Mouse (Mus musculus): ENCODE data around the gene Ulk4. TPM values are rescaled to one million over a fixed set of nuclear protein-coding genes. Genes with fewer than 3 reads are reported as not detected.

Gene Ulk4
- polyA plus RNA-seq, 1 experiment from 2014 or later: 161 TPM

DNA sequence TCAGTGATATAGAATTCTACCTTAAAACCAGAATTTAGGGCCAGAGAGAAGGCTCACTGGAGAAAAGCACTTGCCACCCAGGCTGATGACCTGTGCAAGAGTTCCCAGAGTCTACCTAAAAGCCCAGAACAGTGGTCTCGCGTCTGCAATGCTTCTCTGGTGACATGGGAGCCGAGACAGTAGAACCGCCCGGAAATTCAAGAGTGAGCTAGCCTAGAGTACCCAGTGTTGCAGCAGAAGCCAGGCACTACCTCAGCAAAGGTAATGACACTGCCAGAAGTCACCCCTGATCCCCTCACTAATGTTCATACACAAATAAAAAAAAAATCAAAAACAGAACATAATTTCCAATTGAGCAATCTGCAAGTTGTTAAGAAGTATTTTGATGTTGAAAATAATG lies 208.9 kb downstream of the Ulk4 start:
- Histone ChIP-seq H3K4me2 (replicated peaks; ENCODE audit: low read depth, low read length) (no peak overlapping the region), H3K9me3 (ENCODE audit: control insufficient read depth, low read length) (no peaks in the 10 kb centered on the region), H3K27ac (ENCODE audit: low read depth, low read length) (no peak overlapping the region), H3K27me3 (ENCODE audit: control insufficient read depth, insufficient read depth, low read length) (no peaks in the 10 kb centered on the region), H3K9ac (ENCODE audit: low read depth, low read length) (no peak overlapping the region), H3K36me3 (ENCODE audit: control insufficient read depth, insufficient read depth, low read length) (no peaks in the 10 kb centered on the region), H3K4me1 (replicated peaks; ENCODE audit: control insufficient read depth, insufficient read depth, low read length) (no peaks in the 10 kb centered on the region), H3K4me3 (ENCODE audit: low read depth, low read length) (no peak overlapping the region)
- no peak for DNase-seq (ENCODE audit: low spot score)
- WGBS: 89% methylated on average over 5 of the region's 5 CpGs
- no peak for ATAC-seq (ENCODE audit: low FRiP score)

DNA sequence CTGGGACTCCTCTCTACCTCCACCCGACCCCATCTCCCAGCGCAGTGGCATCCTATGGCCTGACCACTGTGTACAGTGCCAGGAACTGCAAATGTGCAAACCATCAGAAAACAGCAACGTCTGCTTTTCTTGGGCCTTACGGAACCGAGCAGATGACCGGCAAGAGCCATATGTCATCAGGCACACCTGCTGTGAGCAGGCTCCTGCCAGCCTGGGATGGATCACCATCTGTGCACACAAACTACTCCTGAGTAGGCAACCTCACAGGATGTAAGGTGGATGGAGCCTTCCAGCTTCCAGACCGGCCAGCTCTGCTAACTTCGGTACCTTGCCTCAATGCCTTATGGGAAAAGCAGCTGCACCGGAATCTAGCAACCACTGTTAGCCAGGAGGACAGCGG lies 210.0 kb downstream of the Ulk4 start:
- Histone ChIP-seq H3K27ac (ENCODE audit: low read depth, low read length) (no peak overlapping the region), H3K9ac (ENCODE audit: low read depth, low read length) (no peak overlapping the region), H3K4me3 (ENCODE audit: low read depth, low read length) (no peak overlapping the region), H3K36me3 (ENCODE audit: control insufficient read depth, insufficient read depth, low read length) (no peaks in the 10 kb centered on the region), H3K4me1 (replicated peaks; ENCODE audit: control insufficient read depth, insufficient read depth, low read length) (peaks cover 5% of the 10 kb centered on the region; the same call in 1 of the 2 replicates), H3K9me3 (ENCODE audit: control insufficient read depth, low read length) (no peaks in the 10 kb centered on the region), H3K4me2 (replicated peaks; ENCODE audit: low read depth, low read length) (no peak overlapping the region), H3K27me3 (ENCODE audit: control insufficient read depth, insufficient read depth, low read length) (no peaks in the 10 kb centered on the region)
- ATAC-seq (ENCODE audit: low FRiP score): no peak
- no peak for DNase-seq (ENCODE audit: low spot score)
- WGBS: 75% methylated on average over 10 of the region's 10 CpGs

DNA sequence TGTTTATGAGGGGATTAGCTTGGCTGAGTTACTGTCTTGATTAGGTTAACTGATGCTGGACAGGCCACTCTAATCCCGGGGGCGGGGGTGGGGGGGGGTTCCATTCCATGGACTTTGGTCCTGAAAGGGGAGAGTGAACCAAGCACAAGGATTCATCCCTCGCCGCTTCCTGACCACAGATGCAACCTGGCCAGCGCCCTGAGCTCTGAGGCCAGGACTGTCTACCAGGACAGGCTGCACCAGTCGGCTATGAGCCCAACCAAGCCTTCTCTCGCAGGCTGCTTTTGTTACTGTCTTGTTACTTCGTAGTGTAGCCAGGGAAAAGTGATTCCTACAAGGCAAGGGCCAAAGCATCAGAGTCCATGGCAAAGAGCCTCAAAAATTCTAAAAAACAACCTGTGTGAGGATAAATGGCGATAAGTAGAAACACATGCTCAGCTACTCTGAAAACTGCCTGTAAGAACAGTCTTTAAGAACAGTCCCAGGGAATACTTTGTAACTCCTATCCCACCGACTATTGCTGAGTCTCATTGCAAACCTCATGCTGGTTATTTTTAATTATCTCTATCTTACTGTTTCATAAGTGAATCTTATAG lies 211.5 kb downstream of the Ulk4 start:
- Histone ChIP-seq H3K27me3 (ENCODE audit: control insufficient read depth, insufficient read depth, low read length) (no peaks in the 10 kb centered on the region), H3K9me3 (ENCODE audit: control insufficient read depth, low read length) (no peaks in the 10 kb centered on the region), H3K4me1 (replicated peaks; ENCODE audit: control insufficient read depth, insufficient read depth, low read length) (peaks cover 5% of the 10 kb centered on the region; the same call in 1 of the 2 replicates), H3K4me3 (ENCODE audit: low read depth, low read length) (no peak overlapping the region), H3K36me3 (ENCODE audit: control insufficient read depth, insufficient read depth, low read length) (no peaks in the 10 kb centered on the region), H3K27ac (ENCODE audit: low read depth, low read length) (no peak overlapping the region), H3K9ac (ENCODE audit: low read depth, low read length) (no peak overlapping the region), H3K4me2 (replicated peaks; ENCODE audit: low read depth, low read length) (no peak overlapping the region)
- 81% methylated on average over 10 of the region's 10 CpGs for WGBS
- DNase-seq (ENCODE audit: low spot score): no peak
- ATAC-seq (ENCODE audit: low FRiP score): no peak

DNA sequence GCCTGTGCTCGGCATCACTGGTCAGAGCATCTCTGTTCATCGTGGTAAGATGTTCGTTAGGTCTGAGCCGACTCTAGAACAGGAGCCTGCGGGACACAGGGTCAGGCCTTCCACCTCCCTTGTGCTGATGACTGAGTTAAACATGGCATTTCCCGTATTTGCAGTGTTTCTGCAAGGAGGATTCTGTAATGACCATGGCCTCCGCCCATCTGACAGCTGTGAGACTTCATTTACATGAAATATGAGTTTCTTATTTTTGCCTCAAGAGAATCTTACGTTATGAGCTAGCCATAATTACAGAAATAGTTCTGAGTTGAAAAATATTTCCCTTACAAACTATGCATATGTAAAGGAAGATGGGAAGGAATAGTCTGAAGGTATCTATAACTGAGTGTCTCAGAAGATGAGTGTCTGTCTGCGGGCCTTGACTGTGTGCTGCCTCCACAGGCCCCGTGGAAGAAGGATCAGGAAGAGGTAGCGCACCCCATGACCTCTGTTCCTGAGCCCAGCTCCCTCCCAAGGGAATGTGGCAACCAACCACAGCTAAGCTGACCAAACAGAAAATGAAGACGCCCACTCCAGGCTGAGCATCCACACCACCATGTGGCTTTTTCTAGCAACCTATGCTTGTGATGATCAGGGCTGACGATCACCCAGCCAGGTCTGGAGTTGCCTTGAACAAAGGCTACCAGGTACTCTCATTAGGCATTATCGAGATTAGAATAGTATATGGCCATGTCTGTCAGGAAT lies 212.2 kb downstream of the Ulk4 start:
- Histone ChIP-seq H3K9ac (ENCODE audit: low read depth, low read length) (no peak overlapping the region), H3K4me3 (ENCODE audit: low read depth, low read length) (no peak overlapping the region), H3K4me2 (replicated peaks; ENCODE audit: low read depth, low read length) (no peak overlapping the region), H3K4me1 (replicated peaks; ENCODE audit: control insufficient read depth, insufficient read depth, low read length) (peaks cover 5% of the 10 kb centered on the region; the same call in 1 of the 2 replicates), H3K9me3 (ENCODE audit: control insufficient read depth, low read length) (no peaks in the 10 kb centered on the region), H3K27me3 (ENCODE audit: control insufficient read depth, insufficient read depth, low read length) (no peaks in the 10 kb centered on the region), H3K36me3 (ENCODE audit: control insufficient read depth, insufficient read depth, low read length) (no peaks in the 10 kb centered on the region), H3K27ac (ENCODE audit: low read depth, low read length) (no peak overlapping the region)
- no peak for DNase-seq (ENCODE audit: low spot score)
- ATAC-seq (ENCODE audit: low FRiP score): no peak
- WGBS: 81% methylated on average over 14 of the region's 14 CpGs

DNA sequence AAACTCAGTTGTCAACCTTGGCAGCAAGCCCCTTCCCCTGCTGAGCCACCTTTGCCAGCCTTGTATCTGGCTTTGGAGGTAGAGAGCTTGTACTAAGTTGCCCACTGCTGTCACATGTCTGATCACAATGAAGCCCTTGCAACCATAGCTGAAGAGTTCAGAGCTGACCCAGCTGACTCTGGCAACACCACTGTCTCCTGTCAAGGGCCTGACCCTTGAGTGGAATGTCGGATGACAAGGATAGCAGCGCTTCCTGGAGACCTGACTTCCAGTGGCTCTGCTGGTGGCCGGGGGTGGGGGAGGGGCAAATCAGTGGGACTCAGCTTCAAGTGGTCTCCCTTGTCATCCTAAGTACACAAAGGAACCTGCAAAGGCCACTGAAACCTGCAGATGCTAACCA lies 214.3 kb downstream of the Ulk4 start:
- Histone ChIP-seq H3K9me3 (ENCODE audit: control insufficient read depth, low read length) (no peaks in the 10 kb centered on the region), H3K4me1 (replicated peaks; ENCODE audit: control insufficient read depth, insufficient read depth, low read length) (peaks cover 5% of the 10 kb centered on the region; the same call in 1 of the 2 replicates), H3K36me3 (ENCODE audit: control insufficient read depth, insufficient read depth, low read length) (no peaks in the 10 kb centered on the region), H3K27me3 (ENCODE audit: control insufficient read depth, insufficient read depth, low read length) (no peaks in the 10 kb centered on the region), H3K27ac (ENCODE audit: low read depth, low read length) (peak overlapping the region; percentile 5), H3K9ac (ENCODE audit: low read depth, low read length) (no peak overlapping the region), H3K4me2 (replicated peaks; ENCODE audit: low read depth, low read length) (no peak overlapping the region), H3K4me3 (ENCODE audit: low read depth, low read length) (no peak overlapping the region)
- ATAC-seq (ENCODE audit: low FRiP score): no peak
- DNase-seq (ENCODE audit: low spot score): no peak
- WGBS: 44% methylated on average over 3 of the region's 3 CpGs

DNA sequence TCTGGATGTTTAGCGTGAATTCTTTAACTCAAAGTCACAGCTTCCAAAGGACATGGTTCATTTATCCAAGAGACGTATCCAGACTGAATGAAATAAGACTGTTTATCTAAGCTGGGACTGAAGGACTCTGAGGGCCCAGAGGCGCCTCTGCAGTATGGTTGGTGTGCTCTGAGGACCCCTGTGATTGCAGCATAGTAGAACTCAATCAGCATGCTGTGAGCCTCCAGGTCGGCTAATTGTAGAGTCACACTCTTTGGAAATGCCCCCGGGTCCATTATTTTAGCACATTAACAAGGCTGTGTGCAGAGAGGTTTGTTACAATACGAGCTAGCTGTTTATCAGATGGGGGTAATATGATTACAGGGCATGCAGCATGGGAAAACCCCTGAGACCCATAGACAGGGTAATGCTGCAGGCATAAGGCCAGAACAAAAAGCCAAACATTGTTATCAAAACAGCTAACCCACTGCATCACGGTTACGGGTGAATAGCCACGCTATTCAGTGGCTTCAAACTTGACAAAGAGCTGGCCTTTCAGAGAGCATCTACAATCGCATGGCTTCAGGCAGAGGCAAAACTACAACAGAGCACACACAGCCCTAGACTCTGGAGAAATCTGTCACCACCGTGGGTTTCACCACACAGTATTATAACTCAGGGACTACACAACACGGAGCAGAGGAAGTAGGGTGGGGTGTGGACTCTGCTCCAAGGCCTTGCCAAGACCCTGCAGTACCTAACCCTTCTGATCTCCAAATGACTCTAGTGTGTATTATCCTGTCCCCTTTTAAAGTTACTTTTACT lies 215.0 kb downstream of the Ulk4 start:
- 28% methylated on average over 12 of the region's 12 CpGs for WGBS
- Histone ChIP-seq H3K36me3 (ENCODE audit: control insufficient read depth, insufficient read depth, low read length) (no peaks in the 10 kb centered on the region), H3K9me3 (ENCODE audit: control insufficient read depth, low read length) (no peaks in the 10 kb centered on the region), H3K4me1 (replicated peaks; ENCODE audit: control insufficient read depth, insufficient read depth, low read length) (peaks cover 5% of the 10 kb centered on the region; the same call in 1 of the 2 replicates), H3K9ac (ENCODE audit: low read depth, low read length) (no peak overlapping the region), H3K27ac (ENCODE audit: low read depth, low read length) (peak overlapping the region; percentile 40), H3K27me3 (ENCODE audit: control insufficient read depth, insufficient read depth, low read length) (no peaks in the 10 kb centered on the region), H3K4me3 (ENCODE audit: low read depth, low read length) (no peak overlapping the region), H3K4me2 (replicated peaks; ENCODE audit: low read depth, low read length) (no peak overlapping the region)
- peak; percentile 79 for ATAC-seq (ENCODE audit: low FRiP score)
- DNase-seq (ENCODE audit: low spot score): peak; percentile 49

DNA sequence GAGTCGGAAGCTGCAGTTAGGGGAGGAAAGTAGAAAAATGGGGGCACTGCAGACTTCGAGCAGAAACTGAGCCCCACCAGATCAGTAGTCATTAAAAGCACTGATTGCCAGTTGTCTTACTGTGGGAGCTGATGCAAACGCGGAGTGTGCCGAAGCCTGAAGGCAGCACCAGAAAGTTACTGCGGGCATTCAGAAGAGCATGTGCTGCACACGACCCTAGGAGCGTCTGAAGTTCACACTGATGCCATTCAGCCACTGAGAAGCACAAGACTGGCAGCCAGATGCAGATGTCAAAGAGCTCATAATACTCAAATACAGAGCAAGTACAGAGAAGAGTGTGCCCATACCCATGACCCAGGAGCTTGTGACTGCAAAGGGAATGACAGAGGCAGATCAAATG lies 216.7 kb downstream of the Ulk4 start:
- DNase-seq (ENCODE audit: low spot score): no peak
- peaks cover 5% of the 10 kb centered on the region; the same call in 1 of the 2 replicates for H3K4me1 ChIP-seq (replicated peaks; ENCODE audit: control insufficient read depth, insufficient read depth, low read length)
- H3K27ac ChIP-seq (ENCODE audit: low read depth, low read length): no peak overlapping the region

DNA sequence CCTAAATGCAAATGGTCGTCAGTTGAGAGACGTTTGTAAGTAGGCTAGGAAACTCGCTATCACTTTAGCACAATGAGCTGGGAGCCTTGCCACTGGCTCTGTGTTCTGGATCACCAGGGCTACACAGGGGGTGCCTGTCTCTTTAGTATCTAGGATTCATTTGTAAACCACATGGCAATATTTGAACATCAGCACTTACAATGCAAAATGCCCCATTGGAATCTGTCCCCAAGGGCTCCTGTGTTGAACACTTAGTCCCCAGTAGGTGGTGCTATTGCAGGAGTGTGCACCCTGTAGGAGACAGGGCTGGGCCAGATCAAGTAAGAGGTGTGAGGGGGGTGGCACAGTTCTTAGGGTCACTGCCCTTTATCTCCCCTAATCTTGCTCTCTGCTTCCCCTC lies 217.7 kb downstream of the Ulk4 start:
- peak; percentile 39 for DNase-seq (ENCODE audit: low spot score)

More for the DNA sequence above, 216.7 kb downstream of the Ulk4 start:
- Histone ChIP-seq H3K9me3 (ENCODE audit: control insufficient read depth, low read length) (no peaks in the 10 kb centered on the region), H3K36me3 (ENCODE audit: control insufficient read depth, insufficient read depth, low read length) (no peaks in the 10 kb centered on the region), H3K4me2 (replicated peaks; ENCODE audit: low read depth, low read length) (no peak overlapping the region), H3K4me3 (ENCODE audit: low read depth, low read length) (no peak overlapping the region), H3K9ac (ENCODE audit: low read depth, low read length) (no peak overlapping the region), H3K27me3 (ENCODE audit: control insufficient read depth, insufficient read depth, low read length) (no peaks in the 10 kb centered on the region)
- no peak for ATAC-seq (ENCODE audit: low FRiP score)
- WGBS: 85% methylated on average over 8 of the region's 8 CpGs

More for the DNA sequence above, 217.7 kb downstream of the Ulk4 start:
- H3K36me3 ChIP-seq (ENCODE audit: control insufficient read depth, insufficient read depth, low read length): no peaks in the 10 kb centered on the region
- no peaks in the 10 kb centered on the region for H3K9me3 ChIP-seq (ENCODE audit: control insufficient read depth, low read length)
- no peak overlapping the region for H3K4me2 ChIP-seq (replicated peaks; ENCODE audit: low read depth, low read length)
- H3K4me1 ChIP-seq (replicated peaks; ENCODE audit: control insufficient read depth, insufficient read depth, low read length): peaks cover 5% of the 10 kb centered on the region; the same call in 1 of the 2 replicates
- no peak for ATAC-seq (ENCODE audit: low FRiP score)
- H3K4me3 ChIP-seq (ENCODE audit: low read depth, low read length): no peak overlapping the region
- 96% methylated on average over 3 of the region's 3 CpGs for WGBS
- H3K27ac ChIP-seq (ENCODE audit: low read depth, low read length): no peak overlapping the region
- H3K27me3 ChIP-seq (ENCODE audit: control insufficient read depth, insufficient read depth, low read length): no peaks in the 10 kb centered on the region
- no peak overlapping the region for H3K9ac ChIP-seq (ENCODE audit: low read depth, low read length)
